Mouse (Mus musculus) megakaryocyte, embryonic 14.5 days (primary cell): Measurements from ENCODE around the gene Unc80. TPM values are rescaled to one million over a fixed set of nuclear protein-coding genes. Genes with fewer than 3 reads are reported as not detected.

Experiments used
- H3K27me3 ChIP-seq: replicated peaks from 2 replicates; pipeline ENCODE3; 2012; ENCODE audit warnings: inconsistent platforms
- H3K36me3 ChIP-seq: replicated peaks from 2 replicates; pipeline ENCODE3; 2012; ENCODE audit warnings: low read length, inconsistent platforms, mixed read lengths
- H3K4me1 ChIP-seq: 2 replicates; pipeline ENCODE4 v1.6.1; 2012; ENCODE audit warnings: inconsistent platforms
- H3K4me3 ChIP-seq: replicated peaks from 2 replicates; pipeline ENCODE3; 2012; ENCODE audit warnings: moderate library complexity, mild to moderate bottlenecking, inconsistent platforms
- H3K9me3 ChIP-seq: 2 replicates; pipeline ENCODE4 v1.6.1; 2012; ENCODE audit warnings: inconsistent platforms
- FLI1 ChIP-seq: IDR thresholded peaks from 2 replicates; pipeline ENCODE4 v1.6.1; 2012; ENCODE audit warnings: low read length, inconsistent platforms, mixed read lengths
- GATA1 ChIP-seq: IDR thresholded peaks from 3 replicates; pipeline ENCODE4 v1.6.1; 2012; ENCODE audit warnings: mixed read lengths, low read length, inconsistent platforms, borderline replicate concordance
- polyA plus RNA-seq: library from polyadenylated mRNA; stranded (reverse); fragments of >175 nt; gene quantifications from 2 replicates; pipeline ENCODE4 v1.2.3, GENCODE M21; 2012; ENCODE audit warnings: low replicate concordance; ENCODE audit not compliant: insufficient read depth

The Unc80 gene
- polyA plus RNA-seq, 1 experiment: not detected

GRCm38 (mm10) chr1:66460850-66461249, 7.3 kb upstream of the Unc80 start:
- Histone ChIP-seq H3K36me3 (no peaks in the 10 kb centered on the region), H3K4me1 (no peaks in the 10 kb centered on the region), H3K27me3 (no peaks in the 10 kb centered on the region), H3K4me3 (no peak overlapping the region), H3K9me3 (no peaks in the 10 kb centered on the region)
- TF ChIP-seq FLI1 (no peak), GATA1 (no peak)

GRCm38 (mm10) chr1:66468704-66469020, 495 bp downstream of the Unc80 start:
- peaks cover 15% of the 10 kb centered on the region for H3K27me3 ChIP-seq
- H3K9me3 ChIP-seq: no peaks in the 10 kb centered on the region
- no peaks in the 10 kb centered on the region for H3K36me3 ChIP-seq
- TF ChIP-seq GATA1 (no peak), FLI1 (no peak)
- H3K4me1 ChIP-seq: peaks cover 8% of the 10 kb centered on the region; the same call in 1 of the 2 replicates
- no peak overlapping the region for H3K4me3 ChIP-seq

GRCm38 (mm10) chr1:66482751-66483150, 14.6 kb downstream of the Unc80 start:
- TF ChIP-seq GATA1: no peak
- TF ChIP-seq FLI1: no peak
- no peaks in the 10 kb centered on the region for H3K9me3 ChIP-seq
- no peak overlapping the region for H3K4me3 ChIP-seq
- H3K27me3 ChIP-seq: no peaks in the 10 kb centered on the region
- no peaks in the 10 kb centered on the region for H3K4me1 ChIP-seq
- no peaks in the 10 kb centered on the region for H3K36me3 ChIP-seq

GRCm38 (mm10) chr1:66493064-66493463, 24.9 kb downstream of the Unc80 start:
- Histone ChIP-seq H3K4me1 (no peaks in the 10 kb centered on the region), H3K27me3 (no peaks in the 10 kb centered on the region), H3K36me3 (no peaks in the 10 kb centered on the region), H3K4me3 (no peak overlapping the region), H3K9me3 (peaks cover 7% of the 10 kb centered on the region; the same call in 1 of the 2 replicates)
- no peak for TF ChIP-seq FLI1
- no peak for TF ChIP-seq GATA1

- no peaks in the 10 kb centered on the region for H3K4me1 ChIP-seq
- H3K27me3 ChIP-seq: no peaks in the 10 kb centered on the region
- H3K36me3 ChIP-seq: no peaks in the 10 kb centered on the region
- H3K9me3 ChIP-seq: peaks cover 7% of the 10 kb centered on the region; the same call in 1 of the 2 replicates
- no peak overlapping the region for H3K4me3 ChIP-seq
- TF ChIP-seq FLI1 (no peak), GATA1 (no peak)
Measured at GRCm38 (mm10) chr1:66495310-66496012, 27.3 kb downstream of the Unc80 start.

GRCm38 (mm10) chr1:66550812-66551211, 82.6 kb downstream of the Unc80 start:
- TF ChIP-seq FLI1: no peak
- TF ChIP-seq GATA1: no peak

GRCm38 (mm10) chr1:66552396-66552966, 84.3 kb downstream of the Unc80 start:
- Histone ChIP-seq H3K4me3 (no peak overlapping the region), H3K4me1 (no peaks in the 10 kb centered on the region), H3K27me3 (no peaks in the 10 kb centered on the region), H3K36me3 (no peaks in the 10 kb centered on the region), H3K9me3 (no peaks in the 10 kb centered on the region)
- no peak for TF ChIP-seq GATA1
- no peak for TF ChIP-seq FLI1

More at GRCm38 (mm10) chr1:66550812-66551211, 82.6 kb downstream of the Unc80 start:
- Histone ChIP-seq H3K36me3 (no peaks in the 10 kb centered on the region), H3K4me1 (no peaks in the 10 kb centered on the region), H3K9me3 (no peaks in the 10 kb centered on the region), H3K4me3 (no peak overlapping the region), H3K27me3 (no peaks in the 10 kb centered on the region)

GRCm38 (mm10) chr1:66561636-66562270, 93.6 kb downstream of the Unc80 start:
- no peaks in the 10 kb centered on the region for H3K36me3 ChIP-seq
- no peak overlapping the region for H3K4me3 ChIP-seq
- no peaks in the 10 kb centered on the region for H3K4me1 ChIP-seq
- TF ChIP-seq FLI1 (no peak), GATA1 (no peak)
- H3K9me3 ChIP-seq: no peaks in the 10 kb centered on the region
- H3K27me3 ChIP-seq: no peaks in the 10 kb centered on the region

GRCm38 (mm10) chr1:66562332-66562731, 94.2 kb downstream of the Unc80 start:
- Histone ChIP-seq H3K36me3 (no peaks in the 10 kb centered on the region), H3K9me3 (no peaks in the 10 kb centered on the region), H3K4me3 (no peak overlapping the region), H3K4me1 (no peaks in the 10 kb centered on the region), H3K27me3 (no peaks in the 10 kb centered on the region)
- TF ChIP-seq GATA1: no peak
- no peak for TF ChIP-seq FLI1

GRCm38 (mm10) chr1:66569736-66570135, 101.6 kb downstream of the Unc80 start:
- H3K36me3 ChIP-seq: no peaks in the 10 kb centered on the region
- no peak for TF ChIP-seq GATA1
- H3K4me3 ChIP-seq: no peak overlapping the region
- no peaks in the 10 kb centered on the region for H3K4me1 ChIP-seq
- no peaks in the 10 kb centered on the region for H3K9me3 ChIP-seq
- H3K27me3 ChIP-seq: no peaks in the 10 kb centered on the region
